Mouse (Mus musculus) A20 (cell line): Measurements from ENCODE around the gene B3gnt4.

Source experiments
- DNase-seq: peaks from one replicate; pipeline ENCODE4 v3.0.0-alpha.2; 2011; ENCODE audit warnings: low read depth, low spot score

B3gnt4 gene

DNA sequence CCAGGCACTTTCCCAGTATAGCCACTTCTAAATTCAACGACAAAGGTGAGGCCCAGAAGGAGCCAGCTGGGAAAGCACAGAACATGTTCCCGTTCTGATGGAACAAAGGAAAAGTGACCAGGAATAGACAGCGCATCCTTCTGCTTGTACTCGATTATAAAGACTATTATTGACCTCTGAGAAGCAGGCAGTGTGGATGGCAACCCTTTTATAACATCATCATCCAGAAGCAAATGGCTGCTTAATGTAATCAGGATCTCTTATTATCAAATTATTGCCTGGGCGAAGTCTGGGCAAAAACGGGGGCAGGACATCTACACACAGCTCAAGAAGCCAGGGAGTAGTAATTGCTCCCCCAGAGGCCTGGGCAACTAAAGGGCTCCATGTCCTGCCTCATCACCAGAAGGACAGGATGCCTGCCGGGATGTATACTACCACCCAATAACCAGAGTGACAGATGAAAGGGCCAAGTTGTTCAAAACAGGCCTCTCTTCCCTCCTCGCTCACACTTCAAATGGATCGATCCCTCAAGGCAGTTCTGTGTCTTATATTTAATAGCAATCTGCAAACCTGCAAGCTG lies 15.7 kb downstream of the B3gnt4 start:
- DNase-seq, result no peak

DNA sequence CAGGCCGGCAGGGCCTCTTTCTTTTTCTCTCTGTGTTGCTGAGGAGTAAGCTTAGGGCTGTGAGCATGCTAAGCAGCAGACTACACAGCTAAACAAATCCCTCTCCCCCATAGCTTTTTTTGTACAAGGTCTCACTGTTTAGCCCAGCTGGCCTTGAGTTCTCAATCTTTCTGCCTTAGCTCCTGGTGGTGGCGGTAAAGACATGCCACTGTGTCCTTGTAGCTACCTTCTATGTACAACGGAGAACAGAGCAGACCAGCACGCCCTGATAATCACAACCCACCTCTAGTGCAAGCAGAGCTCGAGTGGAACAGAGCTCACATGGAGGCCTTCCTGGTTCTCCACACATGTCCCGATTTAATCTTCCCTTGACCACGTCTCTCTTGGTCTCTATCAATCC lies 18.4 kb downstream of the B3gnt4 start:
- no peak for DNase-seq

DNA sequence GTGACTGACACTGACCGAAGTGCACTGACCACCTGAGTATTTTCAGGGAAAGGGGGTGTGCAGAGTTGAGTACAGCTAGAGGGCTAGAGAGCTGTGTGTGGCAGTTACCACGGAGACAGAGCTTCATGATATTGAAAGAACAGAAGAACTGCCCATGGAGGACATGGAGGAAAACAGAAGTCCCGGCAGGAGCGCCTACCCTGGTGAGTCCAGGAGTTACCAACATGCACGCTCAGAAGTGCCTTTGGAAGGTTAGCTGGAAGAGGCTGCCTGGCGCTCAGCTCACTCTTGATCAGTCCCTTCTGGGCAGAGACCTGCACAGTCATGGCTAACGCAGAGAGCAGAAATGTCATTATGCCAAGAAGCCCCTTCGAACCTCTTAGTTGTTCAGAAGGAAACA lies 19.8 kb downstream of the B3gnt4 start:
- no peak for DNase-seq

DNA sequence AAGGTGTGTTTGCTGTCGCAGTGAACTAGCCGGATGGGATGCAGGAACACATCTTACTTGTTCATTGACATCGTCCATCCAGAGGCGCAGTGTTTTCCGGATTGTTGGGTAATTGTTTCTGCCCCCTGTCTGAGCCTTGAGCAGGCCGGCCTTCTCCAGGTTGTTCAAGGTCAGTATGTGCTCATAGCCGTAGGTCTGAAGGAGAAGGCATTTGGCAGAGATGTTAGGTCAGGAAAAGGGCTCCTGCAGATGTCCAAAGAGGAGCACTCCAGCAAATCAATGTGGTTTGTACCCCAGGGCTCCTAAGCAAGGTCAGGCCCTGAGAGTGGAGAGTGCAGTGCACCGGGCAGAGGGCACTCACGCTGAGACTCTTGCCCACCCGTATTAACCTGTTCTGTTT lies 23.5 kb downstream of the B3gnt4 start:
- no peak for DNase-seq

DNA sequence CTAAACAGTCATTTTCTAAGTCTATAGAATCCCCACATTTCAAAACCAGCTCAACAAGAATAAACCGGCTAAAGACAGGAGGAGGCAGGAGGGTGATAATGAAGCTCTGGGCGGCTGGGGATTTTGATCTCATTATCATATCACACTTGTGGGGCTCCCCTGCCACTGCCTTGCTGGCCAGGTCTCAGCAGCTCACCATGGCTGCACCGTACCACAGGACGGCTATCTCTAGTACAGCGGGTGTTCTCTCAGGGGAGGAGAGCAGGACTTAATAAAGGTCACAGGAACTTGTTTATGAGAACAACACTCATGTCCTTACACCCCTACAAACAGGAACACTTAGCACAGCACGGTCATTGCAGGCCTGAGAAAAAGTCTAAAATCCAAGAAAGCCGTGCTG lies 45.4 kb downstream of the B3gnt4 start:
- no peak for DNase-seq

DNA sequence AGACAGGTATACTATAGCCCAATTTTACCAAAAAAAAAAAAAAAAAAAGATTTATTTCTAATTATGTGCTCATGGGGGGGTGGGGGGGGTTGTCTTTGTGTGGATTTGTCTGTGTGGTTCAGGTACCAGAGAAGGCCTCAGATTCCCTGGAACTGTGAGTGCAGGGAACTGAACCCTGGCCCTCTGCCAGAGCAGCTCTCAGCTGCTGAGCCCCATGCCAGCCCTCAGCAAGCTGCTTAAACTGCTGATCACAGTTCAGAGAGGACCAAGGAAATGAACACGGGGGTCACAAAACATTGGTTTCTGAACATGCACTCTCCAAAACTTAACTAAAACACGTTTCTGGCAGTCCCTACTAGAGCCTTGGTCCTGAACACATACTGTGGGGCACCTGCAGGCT lies 46.2 kb downstream of the B3gnt4 start:
- DNase-seq, result no peak

DNA sequence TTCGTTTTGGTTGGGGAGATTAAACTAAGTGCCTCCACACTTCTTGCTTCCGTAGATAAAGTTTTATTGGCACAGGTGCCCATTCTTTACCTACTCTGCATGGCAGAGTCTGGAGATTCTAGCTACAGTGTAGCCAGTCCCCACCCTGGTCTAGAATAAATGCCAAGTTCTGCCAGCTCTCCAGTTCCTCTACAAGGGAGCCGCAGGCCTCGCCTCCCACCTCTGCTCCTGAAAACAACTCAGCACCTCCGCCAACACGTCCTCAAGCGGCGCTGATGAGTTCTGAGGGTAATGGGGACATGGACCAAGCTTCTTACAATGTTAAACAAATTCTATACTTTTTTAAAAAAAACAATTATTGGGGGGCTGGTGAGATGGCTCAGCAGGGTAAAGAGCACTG lies 49.3 kb downstream of the B3gnt4 start:
- no peak for DNase-seq

DNA sequence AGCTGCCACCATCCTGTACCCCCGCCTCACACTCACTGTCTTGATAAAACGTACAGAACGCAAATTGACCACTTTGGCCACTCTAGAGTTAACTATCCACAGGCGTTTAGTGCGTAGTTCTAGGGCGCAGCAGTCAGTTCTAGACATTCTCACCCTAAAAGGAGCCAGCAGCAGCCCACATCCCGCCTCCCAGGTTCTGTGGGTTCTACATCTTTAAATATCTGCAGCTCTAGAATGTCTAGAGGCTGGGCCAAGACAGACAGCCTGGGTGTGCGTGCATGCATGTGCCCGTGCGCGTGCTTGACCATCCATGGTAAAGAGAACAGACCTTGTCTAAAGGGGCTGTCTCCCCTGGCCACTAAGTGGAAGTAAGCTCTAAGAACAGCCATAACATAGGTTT lies 50.9 kb downstream of the B3gnt4 start:
- DNase-seq, result no peak
